Mouse (Mus musculus): Measurements from ENCODE around the gene Etv6. TPM values are rescaled to one million over a fixed set of nuclear protein-coding genes. Genes with fewer than 3 reads are reported as not detected.

The Etv6 gene
- polyA plus RNA-seq, 1 experiment from 2014 or later: 16.5 TPM

- WGBS: 65% methylated on average over 1 of the region's 1 CpGs
- no peaks in the 10 kb centered on the region for H3K27me3 ChIP-seq (replicated peaks; ENCODE audit: control insufficient read depth, insufficient read depth, low read length)
Measured at GRCm38 (mm10) chr6:134171235-134171634, 135.7 kb downstream of the Etv6 start.

DNA sequence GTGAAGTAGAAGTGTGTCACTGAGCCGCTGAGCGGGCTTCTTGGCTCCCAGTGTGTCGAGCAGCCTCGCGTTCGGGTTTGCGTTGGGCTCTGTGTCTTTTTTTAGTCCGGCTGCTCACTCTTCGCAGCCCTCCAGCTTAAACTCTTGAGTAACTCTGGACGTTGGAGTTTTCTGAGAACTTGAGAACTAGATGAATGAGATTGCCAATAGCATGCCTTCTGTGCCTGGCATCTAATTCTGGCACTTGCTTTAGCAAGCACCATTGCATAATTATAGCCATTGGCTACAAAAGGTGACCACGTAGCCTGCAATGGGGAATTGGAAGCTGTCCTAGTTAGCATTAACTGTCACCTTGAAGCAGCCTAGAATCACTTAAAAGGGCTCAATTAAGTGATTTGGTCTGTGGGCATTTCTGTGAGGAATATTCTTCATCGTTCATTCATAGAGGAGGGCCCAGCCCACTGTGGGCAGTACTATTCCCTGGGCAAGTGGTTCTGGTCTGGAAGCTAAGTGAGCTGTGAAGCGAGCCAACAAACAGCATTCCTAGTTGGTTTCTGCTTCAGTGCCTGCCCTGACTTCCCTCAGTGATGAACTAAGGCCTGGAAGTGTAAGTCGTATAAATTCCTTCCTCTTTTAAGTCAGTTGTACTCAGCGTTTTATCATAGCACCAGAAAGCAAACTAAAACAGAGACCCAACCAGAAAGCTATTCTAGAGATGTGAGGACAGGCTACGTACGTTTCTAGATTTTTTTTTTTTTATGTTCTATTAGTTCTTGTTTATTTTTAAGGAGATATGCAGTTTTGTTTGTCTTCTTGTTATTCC is 136.6 kb downstream of the Etv6 start:
- Histone ChIP-seq H3K27me3 (replicated peaks; ENCODE audit: control insufficient read depth, insufficient read depth, low read length) (no peaks in the 10 kb centered on the region), H3K9ac (ENCODE audit: low read length) (no peak overlapping the region), H3K36me3 (ENCODE audit: control insufficient read depth, insufficient read depth, low read length) (no peaks in the 10 kb centered on the region), H3K4me2 (ENCODE audit: low read length) (no peak overlapping the region), H3K9me3 (ENCODE audit: control insufficient read depth, low read length) (no peaks in the 10 kb centered on the region), H3K4me1 (replicated peaks; ENCODE audit: control insufficient read depth, insufficient read depth, low read length) (peaks cover 17% of the 10 kb centered on the region; the same call in 1 of the 2 replicates), H3K27ac (ENCODE audit: low read depth) (no peak overlapping the region), H3K4me3 (ENCODE audit: low read depth, low read length) (no peak overlapping the region)
- no peak for DNase-seq (ENCODE audit: low spot score)
- 88% methylated on average over 17 of the region's 17 CpGs for WGBS
- no peak for ATAC-seq (replicated peaks; ENCODE audit: low FRiP score, low TSS enrichment, low read depth)

More at GRCm38 (mm10) chr6:134171235-134171634, 135.7 kb downstream of the Etv6 start:
- ATAC-seq (replicated peaks; ENCODE audit: low FRiP score, low TSS enrichment, low read depth) (no peak), DNase-seq (ENCODE audit: low spot score) (no peak)
- Histone ChIP-seq H3K9ac (ENCODE audit: low read length) (no peak overlapping the region), H3K4me1 (replicated peaks; ENCODE audit: control insufficient read depth, insufficient read depth, low read length) (peaks cover 17% of the 10 kb centered on the region; the same call in 1 of the 2 replicates), H3K4me2 (ENCODE audit: low read length) (no peak overlapping the region), H3K27ac (ENCODE audit: low read depth) (no peak overlapping the region), H3K36me3 (ENCODE audit: control insufficient read depth, insufficient read depth, low read length) (no peaks in the 10 kb centered on the region), H3K4me3 (ENCODE audit: low read depth, low read length) (no peak overlapping the region), H3K9me3 (ENCODE audit: control insufficient read depth, low read length) (no peaks in the 10 kb centered on the region)

DNA sequence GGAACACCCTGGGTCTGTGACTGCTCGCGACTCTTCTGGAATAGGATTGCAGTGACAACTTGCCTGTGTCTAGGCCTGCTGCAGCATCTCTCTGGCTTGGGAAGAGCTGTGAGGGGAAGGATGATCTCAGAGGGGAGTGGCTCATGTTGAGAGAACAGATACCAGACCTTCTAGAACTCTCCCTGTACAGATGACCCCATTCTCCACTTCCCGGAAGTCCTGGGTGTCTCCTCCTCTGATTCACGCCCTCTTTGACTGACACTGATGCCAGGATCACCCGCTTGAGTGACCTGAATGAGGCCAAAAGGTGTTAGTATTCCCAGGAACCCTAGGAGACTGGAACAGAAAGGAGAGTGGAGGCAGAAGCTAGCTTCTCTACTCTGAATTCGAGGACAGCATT is 137.9 kb downstream of the Etv6 start:
- no peak overlapping the region for H3K9ac ChIP-seq (ENCODE audit: low read length)
- H3K4me3 ChIP-seq (ENCODE audit: low read depth, low read length): no peak overlapping the region
- ATAC-seq (replicated peaks; ENCODE audit: low FRiP score, low TSS enrichment, low read depth): no peak
- peaks cover 13% of the 10 kb centered on the region; the same call in 1 of the 2 replicates for H3K4me1 ChIP-seq (replicated peaks; ENCODE audit: control insufficient read depth, insufficient read depth, low read length)
- H3K27me3 ChIP-seq (replicated peaks; ENCODE audit: control insufficient read depth, insufficient read depth, low read length): no peaks in the 10 kb centered on the region
- H3K4me2 ChIP-seq (ENCODE audit: low read length): no peak overlapping the region
- H3K36me3 ChIP-seq (ENCODE audit: control insufficient read depth, insufficient read depth, low read length): no peaks in the 10 kb centered on the region
- H3K9me3 ChIP-seq (ENCODE audit: control insufficient read depth, low read length): no peaks in the 10 kb centered on the region
- H3K27ac ChIP-seq (ENCODE audit: low read depth): no peak overlapping the region
- 62% methylated on average over 6 of the region's 6 CpGs for WGBS
- no peak for DNase-seq (ENCODE audit: low spot score)

- Histone ChIP-seq H3K27ac (ENCODE audit: low read depth) (0 out of 2 replicates have a peak overlapping the region, but pooled peaks have one; percentile 27), H3K4me2 (ENCODE audit: low read length) (peak overlapping the region; percentile 18; the same call in 1 of the 2 replicates), H3K9ac (ENCODE audit: low read length) (no peak overlapping the region), H3K27me3 (replicated peaks; ENCODE audit: control insufficient read depth, insufficient read depth, low read length) (no peaks in the 10 kb centered on the region), H3K9me3 (ENCODE audit: control insufficient read depth, low read length) (no peaks in the 10 kb centered on the region), H3K4me3 (ENCODE audit: low read depth, low read length) (no peak overlapping the region), H3K36me3 (ENCODE audit: control insufficient read depth, insufficient read depth, low read length) (no peaks in the 10 kb centered on the region), H3K4me1 (replicated peaks; ENCODE audit: control insufficient read depth, insufficient read depth, low read length) (peaks cover 13% of the 10 kb centered on the region; the same call in 1 of the 2 replicates)
- DNase-seq (ENCODE audit: low spot score): no peak
- 35% methylated on average over 9 of the region's 9 CpGs for WGBS
- ATAC-seq (replicated peaks; ENCODE audit: low FRiP score, low TSS enrichment, low read depth): no peak; the same call in 1 of the 2 replicates
Measured at GRCm38 (mm10) chr6:134175059-134175458, 139.6 kb downstream of the Etv6 start.

GRCm38 (mm10) chr6:134177196-134177595 is 141.7 kb downstream of the Etv6 start:
- H3K4me2 ChIP-seq (ENCODE audit: low read length): no peak overlapping the region
- ATAC-seq (replicated peaks; ENCODE audit: low FRiP score, low TSS enrichment, low read depth): no peak
- no peaks in the 10 kb centered on the region for H3K36me3 ChIP-seq (ENCODE audit: control insufficient read depth, insufficient read depth, low read length)
- H3K9me3 ChIP-seq (ENCODE audit: control insufficient read depth, low read length): no peaks in the 10 kb centered on the region
- no peak overlapping the region for H3K9ac ChIP-seq (ENCODE audit: low read length)
- no peak overlapping the region for H3K4me3 ChIP-seq (ENCODE audit: low read depth, low read length)
- no peak overlapping the region for H3K27ac ChIP-seq (ENCODE audit: low read depth)
- 71% methylated on average over 5 of the region's 5 CpGs for WGBS
- no peak for DNase-seq (ENCODE audit: low spot score)
- H3K27me3 ChIP-seq (replicated peaks; ENCODE audit: control insufficient read depth, insufficient read depth, low read length): no peaks in the 10 kb centered on the region
- peaks cover 11% of the 10 kb centered on the region; the same call in 1 of the 2 replicates for H3K4me1 ChIP-seq (replicated peaks; ENCODE audit: control insufficient read depth, insufficient read depth, low read length)

DNA sequence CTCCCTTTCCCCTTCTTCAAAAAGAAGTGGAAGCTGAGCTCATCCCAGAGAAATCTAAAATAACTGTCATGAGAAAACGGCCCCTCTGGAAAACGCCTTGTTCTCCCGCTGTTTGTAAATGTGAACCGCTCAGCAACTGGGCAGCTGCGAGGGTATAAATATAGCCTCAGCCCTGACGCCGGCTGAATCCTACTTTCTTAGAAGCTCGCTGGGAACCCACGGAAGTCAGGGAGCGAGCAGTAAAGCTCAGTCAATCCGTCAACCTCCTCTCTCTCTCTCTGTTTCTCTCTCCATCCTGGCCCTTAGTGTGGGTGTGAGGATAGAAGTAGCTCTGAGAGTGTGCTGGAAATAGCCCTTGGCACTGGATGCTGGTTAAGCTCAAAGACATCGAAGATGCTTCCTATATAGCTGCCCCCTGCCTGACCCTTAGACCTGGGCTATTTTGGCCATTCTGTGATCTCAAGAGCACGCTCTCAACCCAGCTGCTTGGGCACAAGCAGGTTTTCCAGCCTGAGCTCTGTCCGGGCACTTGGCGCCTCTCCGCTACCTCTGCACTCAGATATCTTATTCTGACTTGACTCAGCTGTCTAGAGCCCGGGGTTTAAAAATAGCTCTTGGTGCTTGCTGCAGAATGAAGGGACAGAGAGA is 146.9 kb downstream of the Etv6 start:
- no peak overlapping the region for H3K9ac ChIP-seq (ENCODE audit: low read length)
- WGBS: 50% methylated on average over 17 of the region's 17 CpGs
- DNase-seq (ENCODE audit: low spot score): no peak
- H3K9me3 ChIP-seq (ENCODE audit: control insufficient read depth, low read length): no peaks in the 10 kb centered on the region
- no peaks in the 10 kb centered on the region for H3K36me3 ChIP-seq (ENCODE audit: control insufficient read depth, insufficient read depth, low read length)
- peak overlapping the region; percentile 30; the same call in 1 of the 2 replicates for H3K27ac ChIP-seq (ENCODE audit: low read depth)
- ATAC-seq (replicated peaks; ENCODE audit: low FRiP score, low TSS enrichment, low read depth): no peak
- H3K4me3 ChIP-seq (ENCODE audit: low read depth, low read length): no peak overlapping the region
- H3K4me1 ChIP-seq (replicated peaks; ENCODE audit: control insufficient read depth, insufficient read depth, low read length): peaks cover 15% of the 10 kb centered on the region; the same call in 1 of the 2 replicates
- no peaks in the 10 kb centered on the region for H3K27me3 ChIP-seq (replicated peaks; ENCODE audit: control insufficient read depth, insufficient read depth, low read length)
- no peak overlapping the region for H3K4me2 ChIP-seq (ENCODE audit: low read length)

GRCm38 (mm10) chr6:134183592-134184342 is 148.3 kb downstream of the Etv6 start:
- 71% methylated on average over 11 of the region's 11 CpGs for WGBS

DNA sequence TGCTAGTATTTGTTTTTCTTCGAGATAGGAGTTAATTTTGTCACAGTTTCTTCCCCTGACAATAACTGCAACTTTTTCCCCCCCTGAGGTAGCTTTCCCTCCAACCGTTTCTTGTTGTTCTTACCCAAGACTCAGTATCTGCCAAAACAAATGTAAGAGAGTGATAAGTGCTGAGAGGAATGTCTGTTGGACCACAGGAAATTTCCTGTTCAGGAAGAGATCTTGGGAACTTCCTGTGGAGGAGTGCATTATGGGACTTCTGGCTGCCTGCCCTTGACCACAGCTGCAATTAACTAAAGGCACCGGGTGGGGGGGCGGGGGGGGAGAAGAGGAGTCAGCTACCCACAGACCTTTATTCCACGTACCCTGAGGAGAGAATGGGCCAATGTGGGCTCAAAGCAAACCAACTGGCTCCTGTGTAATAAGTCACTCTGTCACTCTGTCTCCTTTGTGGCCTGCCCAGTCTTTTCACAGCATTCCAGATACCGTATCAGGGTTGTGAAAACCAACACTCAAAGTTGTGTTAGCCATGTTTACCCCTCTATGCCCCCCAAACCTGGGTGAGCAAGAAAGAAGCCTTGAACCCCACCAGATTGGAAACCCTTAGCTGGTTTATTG is 150.9 kb downstream of the Etv6 start:
- 61% methylated on average over 6 of the region's 6 CpGs for WGBS
- Histone ChIP-seq H3K9ac (ENCODE audit: low read length) (no peak overlapping the region), H3K4me2 (ENCODE audit: low read length) (no peak overlapping the region), H3K4me1 (replicated peaks; ENCODE audit: control insufficient read depth, insufficient read depth, low read length) (peaks cover 34% of the 10 kb centered on the region), H3K27ac (ENCODE audit: low read depth) (no peak overlapping the region), H3K36me3 (ENCODE audit: control insufficient read depth, insufficient read depth, low read length) (no peaks in the 10 kb centered on the region), H3K4me3 (ENCODE audit: low read depth, low read length) (no peak overlapping the region), H3K9me3 (ENCODE audit: control insufficient read depth, low read length) (no peaks in the 10 kb centered on the region), H3K27me3 (replicated peaks; ENCODE audit: control insufficient read depth, insufficient read depth, low read length) (no peaks in the 10 kb centered on the region)
- DNase-seq (ENCODE audit: low spot score): no peak
- ATAC-seq (replicated peaks; ENCODE audit: low FRiP score, low TSS enrichment, low read depth): no peak

More at GRCm38 (mm10) chr6:134183592-134184342, 148.3 kb downstream of the Etv6 start:
- H3K27me3 ChIP-seq (replicated peaks; ENCODE audit: control insufficient read depth, insufficient read depth, low read length): no peaks in the 10 kb centered on the region
- no peak overlapping the region for H3K4me2 ChIP-seq (ENCODE audit: low read length)
- H3K36me3 ChIP-seq (ENCODE audit: control insufficient read depth, insufficient read depth, low read length): no peaks in the 10 kb centered on the region
- H3K9ac ChIP-seq (ENCODE audit: low read length): no peak overlapping the region
- H3K4me1 ChIP-seq (replicated peaks; ENCODE audit: control insufficient read depth, insufficient read depth, low read length): peaks cover 22% of the 10 kb centered on the region
- DNase-seq (ENCODE audit: low spot score) (no peak), ATAC-seq (replicated peaks; ENCODE audit: low FRiP score, low TSS enrichment, low read depth) (no peak)
- H3K9me3 ChIP-seq (ENCODE audit: control insufficient read depth, low read length): no peaks in the 10 kb centered on the region
- H3K4me3 ChIP-seq (ENCODE audit: low read depth, low read length): no peak overlapping the region
- H3K27ac ChIP-seq (ENCODE audit: low read depth): no peak overlapping the region

All from intestine, embryonic 14.5 days (tissue).